Mouse (Mus musculus): Measurements from ENCODE around the gene Ptgis. TPM values are rescaled to one million over a fixed set of nuclear protein-coding genes. Genes with fewer than 3 reads are reported as not detected.

Gene Ptgis
- polyA plus RNA-seq, 1 experiment from 2014 or later: 2.4 TPM

- Histone ChIP-seq H3K4me1 (peaks cover 6% of the 10 kb centered on the region; the same call in 1 of the 2 replicates), H3K27ac (no peak overlapping the region), H3K9me3 (replicated peaks) (peaks cover 5% of the 10 kb centered on the region), H3K4me2 (no peak overlapping the region), H3K4me3 (no peak overlapping the region), H3K9ac (no peak overlapping the region), H3K27me3 (replicated peaks) (peaks cover 30% of the 10 kb centered on the region), H3K36me3 (no peaks in the 10 kb centered on the region)
- 68% methylated on average over 4 of the region's 4 CpGs for WGBS (ENCODE audit: insufficient replicate concordance)
- ATAC-seq: no peak
These were observed 3.6 kb upstream of the Ptgis start for GRCm38 (mm10) chr2:167243831-167244563.

- H3K27me3 ChIP-seq (replicated peaks): peaks cover 48% of the 10 kb centered on the region
- no peak overlapping the region for H3K9ac ChIP-seq
- H3K4me2 ChIP-seq: 0 out of 2 replicates have a peak overlapping the region, but pooled peaks have one; percentile 54
- H3K9me3 ChIP-seq (replicated peaks): no peaks in the 10 kb centered on the region
- no peaks in the 10 kb centered on the region for H3K36me3 ChIP-seq
- H3K4me1 ChIP-seq: peaks cover 6% of the 10 kb centered on the region; the same call in 1 of the 2 replicates
- 43% methylated on average over 12 of the region's 12 CpGs for WGBS (ENCODE audit: insufficient replicate concordance)
- H3K4me3 ChIP-seq: no peak overlapping the region
- ATAC-seq: no peak
- H3K27ac ChIP-seq: no peak overlapping the region
These were observed 1.1 kb downstream of the Ptgis start for GRCm38 (mm10) chr2:167239262-167239661.

DNA sequence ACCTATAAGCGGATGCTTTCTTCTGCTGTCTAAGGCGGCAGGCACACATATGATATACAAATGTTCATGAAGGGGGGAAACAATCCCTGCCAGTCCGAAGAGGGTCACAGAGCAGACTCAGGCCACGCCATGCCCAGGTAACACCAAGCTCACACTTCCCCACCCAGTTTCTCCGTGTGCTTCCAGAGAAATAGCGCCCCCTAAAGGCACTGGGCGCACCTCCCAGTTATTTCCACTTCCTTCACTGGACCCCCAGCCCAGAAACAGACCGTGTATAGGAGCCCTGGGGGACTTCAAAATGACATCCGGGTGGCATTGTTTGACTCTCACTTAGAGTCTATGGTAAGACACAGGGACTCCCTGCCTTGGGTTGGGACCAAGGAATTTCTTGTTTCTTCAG lies 3.2 kb downstream of the Ptgis start:
- Histone ChIP-seq H3K27ac (no peak overlapping the region), H3K9ac (no peak overlapping the region), H3K36me3 (no peaks in the 10 kb centered on the region), H3K4me2 (no peak overlapping the region), H3K4me1 (peaks cover 9% of the 10 kb centered on the region; the same call in 1 of the 2 replicates), H3K9me3 (replicated peaks) (no peaks in the 10 kb centered on the region), H3K4me3 (no peak overlapping the region), H3K27me3 (replicated peaks) (peaks cover 48% of the 10 kb centered on the region)
- ATAC-seq: no peak
- 58% methylated on average over 9 of the region's 9 CpGs for WGBS (ENCODE audit: insufficient replicate concordance)

GRCm38 (mm10) chr2:167236174-167236573 lies 4.2 kb downstream of the Ptgis start:
- Histone ChIP-seq H3K36me3 (no peaks in the 10 kb centered on the region), H3K9ac (no peak overlapping the region), H3K4me2 (no peak overlapping the region), H3K4me1 (peaks cover 9% of the 10 kb centered on the region; the same call in 1 of the 2 replicates), H3K27me3 (replicated peaks) (peaks cover 40% of the 10 kb centered on the region), H3K4me3 (no peak overlapping the region), H3K27ac (no peak overlapping the region), H3K9me3 (replicated peaks) (no peaks in the 10 kb centered on the region)
- 89% methylated on average over 4 of the region's 4 CpGs for WGBS (ENCODE audit: insufficient replicate concordance)
- no peak for ATAC-seq

GRCm38 (mm10) chr2:167235338-167236018 lies 4.9 kb downstream of the Ptgis start:
- peaks cover 33% of the 10 kb centered on the region for H3K27me3 ChIP-seq (replicated peaks)
- no peaks in the 10 kb centered on the region for H3K9me3 ChIP-seq (replicated peaks)
- peaks cover 3% of the 10 kb centered on the region for H3K4me1 ChIP-seq
- no peak overlapping the region for H3K4me3 ChIP-seq
- H3K27ac ChIP-seq: no peak overlapping the region
- no peak for ATAC-seq
- H3K4me2 ChIP-seq: no peak overlapping the region
- no peaks in the 10 kb centered on the region for H3K36me3 ChIP-seq
- WGBS (ENCODE audit: insufficient replicate concordance): 54% methylated on average over 17 of the region's 17 CpGs
- no peak overlapping the region for H3K9ac ChIP-seq

GRCm38 (mm10) chr2:167233771-167234170 lies 6.6 kb downstream of the Ptgis start:
- no peak overlapping the region for H3K4me2 ChIP-seq
- H3K9ac ChIP-seq: no peak overlapping the region
- peaks cover 3% of the 10 kb centered on the region for H3K4me1 ChIP-seq
- H3K9me3 ChIP-seq (replicated peaks): no peaks in the 10 kb centered on the region
- no peaks in the 10 kb centered on the region for H3K36me3 ChIP-seq
- peaks cover 16% of the 10 kb centered on the region for H3K27me3 ChIP-seq (replicated peaks)
- no peak for ATAC-seq
- 72% methylated on average over 14 of the region's 14 CpGs for WGBS (ENCODE audit: insufficient replicate concordance)
- H3K27ac ChIP-seq: no peak overlapping the region
- no peak overlapping the region for H3K4me3 ChIP-seq

- Histone ChIP-seq H3K4me1 (peaks cover 3% of the 10 kb centered on the region), H3K4me3 (no peak overlapping the region), H3K36me3 (no peaks in the 10 kb centered on the region), H3K9me3 (replicated peaks) (no peaks in the 10 kb centered on the region), H3K27ac (no peak overlapping the region), H3K4me2 (no peak overlapping the region), H3K27me3 (replicated peaks) (peaks cover 8% of the 10 kb centered on the region), H3K9ac (no peak overlapping the region)
- no peak for ATAC-seq
- 62% methylated on average over 5 of the region's 5 CpGs for WGBS (ENCODE audit: insufficient replicate concordance)
These were observed 7.4 kb downstream of the Ptgis start for GRCm38 (mm10) chr2:167233009-167233335.

- Histone ChIP-seq H3K4me3 (no peak overlapping the region), H3K27ac (no peak overlapping the region), H3K27me3 (replicated peaks) (peaks cover 2% of the 10 kb centered on the region; the same call in 1 of the 2 replicates), H3K36me3 (no peaks in the 10 kb centered on the region), H3K9me3 (replicated peaks) (no peaks in the 10 kb centered on the region), H3K4me1 (peaks cover 3% of the 10 kb centered on the region), H3K9ac (no peak overlapping the region), H3K4me2 (no peak overlapping the region)
- ATAC-seq: no peak
- WGBS (ENCODE audit: insufficient replicate concordance): 60% methylated on average over 14 of the region's 14 CpGs
These were observed 8.0 kb downstream of the Ptgis start for GRCm38 (mm10) chr2:167232132-167233008.

GRCm38 (mm10) chr2:167230554-167230953 lies 9.8 kb downstream of the Ptgis start:
- Histone ChIP-seq H3K4me1 (peaks cover 3% of the 10 kb centered on the region), H3K4me2 (peak overlapping the region; percentile 46), H3K9me3 (replicated peaks) (no peaks in the 10 kb centered on the region), H3K9ac (no peak overlapping the region), H3K4me3 (0 out of 2 replicates have a peak overlapping the region, but pooled peaks have one; percentile 4), H3K27ac (no peak overlapping the region), H3K27me3 (replicated peaks) (no peaks in the 10 kb centered on the region), H3K36me3 (no peaks in the 10 kb centered on the region)
- WGBS (ENCODE audit: insufficient replicate concordance): 8% methylated on average over 15 of the region's 15 CpGs
- no peak for ATAC-seq

DNA sequence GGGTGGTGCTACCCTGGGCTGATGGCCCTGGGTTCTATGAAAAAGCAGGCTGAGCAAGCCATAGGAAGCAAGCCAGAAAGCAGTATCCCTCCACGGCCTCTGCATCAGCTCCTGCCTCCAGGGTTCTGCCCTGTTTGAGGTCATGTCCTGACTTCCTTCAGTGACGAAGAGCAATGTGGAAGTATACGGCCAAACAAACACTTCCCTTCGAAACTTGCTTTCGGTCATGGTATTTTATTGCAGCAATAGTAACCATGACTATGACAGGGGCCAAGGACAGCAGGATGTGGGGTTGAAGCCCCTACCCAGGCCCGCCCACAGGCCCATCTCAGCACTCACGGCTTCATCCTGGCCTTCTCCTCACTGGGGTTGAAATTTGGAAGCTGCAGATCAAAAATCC lies 15.5 kb downstream of the Ptgis start:
- Histone ChIP-seq H3K4me1 (no peaks in the 10 kb centered on the region), H3K9me3 (replicated peaks) (no peaks in the 10 kb centered on the region), H3K27me3 (replicated peaks) (no peaks in the 10 kb centered on the region), H3K27ac (no peak overlapping the region), H3K4me2 (no peak overlapping the region), H3K36me3 (no peaks in the 10 kb centered on the region), H3K9ac (no peak overlapping the region), H3K4me3 (no peak overlapping the region)
- 53% methylated on average over 7 of the region's 7 CpGs for WGBS (ENCODE audit: insufficient replicate concordance)
- no peak for ATAC-seq

- Histone ChIP-seq H3K36me3 (no peaks in the 10 kb centered on the region), H3K4me3 (no peak overlapping the region), H3K4me2 (no peak overlapping the region), H3K27me3 (replicated peaks) (no peaks in the 10 kb centered on the region), H3K9me3 (replicated peaks) (no peaks in the 10 kb centered on the region), H3K4me1 (no peaks in the 10 kb centered on the region), H3K9ac (no peak overlapping the region), H3K27ac (no peak overlapping the region)
- ATAC-seq: no peak
- WGBS (ENCODE audit: insufficient replicate concordance): 70% methylated on average over 6 of the region's 6 CpGs
These were observed 16.2 kb downstream of the Ptgis start for GRCm38 (mm10) chr2:167224194-167224593.

DNA sequence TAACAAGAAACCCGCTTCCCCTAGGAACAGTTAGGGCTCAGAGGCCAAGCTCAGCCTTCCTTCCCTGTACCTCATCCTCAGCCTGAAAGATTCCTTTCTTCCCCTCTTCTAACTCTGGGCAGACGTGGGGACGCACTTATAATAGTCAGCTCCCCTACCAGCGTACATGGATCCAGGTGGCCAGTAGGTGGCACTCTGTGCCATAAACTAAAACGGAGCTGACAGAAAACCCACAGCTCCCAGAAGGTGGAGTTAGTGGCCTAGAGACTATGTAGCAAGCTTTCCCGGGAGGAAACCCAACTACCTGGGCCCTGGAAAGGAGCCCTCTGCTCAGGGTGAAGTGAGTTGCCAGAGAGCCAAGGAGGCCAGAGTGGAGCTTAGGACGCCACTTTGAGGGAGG lies 18.3 kb downstream of the Ptgis start:
- Histone ChIP-seq H3K9me3 (replicated peaks) (no peaks in the 10 kb centered on the region), H3K4me3 (no peak overlapping the region), H3K36me3 (no peaks in the 10 kb centered on the region), H3K4me1 (no peaks in the 10 kb centered on the region), H3K9ac (no peak overlapping the region), H3K27ac (no peak overlapping the region), H3K27me3 (replicated peaks) (no peaks in the 10 kb centered on the region), H3K4me2 (no peak overlapping the region)
- no peak for ATAC-seq
- 23% methylated on average over 7 of the region's 7 CpGs for WGBS (ENCODE audit: insufficient replicate concordance)

All from liver, embryonic 12.5 days (tissue).